Mouse (Mus musculus) intestine, embryonic 14.5 days (tissue): ENCODE measurements around the gene Apba1. TPM values are rescaled to one million over a fixed set of nuclear protein-coding genes. Genes with fewer than 3 reads are reported as not detected.

Source experiments
- ATAC-seq: fragments of 200-750 bp; cut with Nextera tagmentation; replicated peaks from 2 replicates; pipeline ENCODE4 v1.8.0; 2017; ENCODE audit warnings: low read depth, moderate number of reproducible peaks, moderate TSS enrichment, moderate library complexity; ENCODE audit not compliant: low FRiP score, low TSS enrichment
- DNase-seq: peaks from one replicate; pipeline ENCODE4 v3.0.0-alpha.2; 2018; ENCODE audit warnings: low spot score
- H3K27ac ChIP-seq: fragments of 300-500 bp; sonication (generic); 2 replicates; pipeline ENCODE4 v1.5.1; 2014; ENCODE audit warnings: low read depth, mild to moderate bottlenecking, control low read depth
- H3K27me3 ChIP-seq: fragments of 300-500 bp; sonication (generic); replicated peaks from 2 replicates; pipeline ENCODE4 v1.6.1; 2014; ENCODE audit warnings: low read length, control low read depth; ENCODE audit not compliant: control insufficient read depth, insufficient read depth
- H3K36me3 ChIP-seq: fragments of 300-500 bp; sonication (generic); 2 replicates; pipeline ENCODE4 v1.6.1; 2014; ENCODE audit warnings: low read length, control low read depth; ENCODE audit not compliant: control insufficient read depth, insufficient read depth
- H3K4me1 ChIP-seq: fragments of 300-500 bp; sonication (generic); replicated peaks from 2 replicates; pipeline ENCODE4 v1.6.1; 2014; ENCODE audit warnings: low read length, control low read depth, mixed read lengths; ENCODE audit not compliant: control insufficient read depth, insufficient read depth
- H3K4me2 ChIP-seq: fragments of 300-500 bp; sonication (generic); 2 replicates; pipeline ENCODE4 v1.6.1; 2014; ENCODE audit warnings: low read length
- H3K4me3 ChIP-seq: fragments of 300-500 bp; sonication (generic); 2 replicates; pipeline ENCODE4 v1.5.1; 2014; ENCODE audit warnings: low read depth, low read length, control low read depth, mixed read lengths
- H3K9ac ChIP-seq: fragments of 300-500 bp; sonication (generic); 2 replicates; pipeline ENCODE4 v1.6.1; 2014; ENCODE audit warnings: mild to moderate bottlenecking, low read length
- H3K9me3 ChIP-seq: fragments of 300-500 bp; sonication (generic); 2 replicates; pipeline ENCODE4 v1.6.1; 2016; ENCODE audit warnings: low read length, control low read depth; ENCODE audit not compliant: control insufficient read depth
- WGBS: fragments of 180-500 bp; shearing (Covaris S2); extraction: QIAGEN DNeasy Blood & Tissue Kit; methylation state at CpG from one replicate; pipeline ENCODE4 v1.1.7; 2014; 5-methylcytosine and 5-hydroxymethylcytosine counted together
- polyA plus RNA-seq: library from polyadenylated mRNA; unstranded; fragments of >200 nt; fragmentation: Nextera tagmentation; extraction: Ambion mirVana; gene quantifications from 2 replicates; pipeline ENCODE4 v1.2.1, GENCODE M21; 2014

The Apba1 gene
- polyA plus RNA-seq, 1 experiment from 2014 or later = 0.77 TPM

DNA sequence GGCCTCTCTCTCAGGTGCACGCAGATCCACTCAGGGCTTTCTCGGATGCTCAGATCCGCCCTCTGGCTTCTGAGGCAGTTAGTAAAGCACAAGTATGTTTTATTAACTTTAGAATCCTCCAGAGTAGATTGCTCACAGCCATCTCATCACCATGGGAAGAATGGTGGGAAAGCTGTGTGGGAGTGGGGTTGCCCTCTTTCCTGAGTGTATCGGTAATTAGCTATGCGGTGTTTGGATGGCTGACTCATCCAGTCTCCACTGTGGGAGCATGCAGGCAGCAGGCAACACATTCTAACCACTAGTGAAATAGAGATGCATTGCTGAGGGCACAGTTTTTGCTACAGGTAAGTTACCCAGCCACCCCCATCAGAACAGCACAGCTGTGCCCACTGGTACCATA, 172.1 kb downstream of the Apba1 start:
- H3K9me3 ChIP-seq = no peaks in the 10 kb centered on the region
- no peak overlapping the region for H3K9ac ChIP-seq
- DNase-seq = no peak
- ATAC-seq = no peak
- WGBS = 91% methylated on average over 5 of the region's 5 CpGs
- no peaks in the 10 kb centered on the region for H3K4me1 ChIP-seq
- no peaks in the 10 kb centered on the region for H3K27me3 ChIP-seq
- H3K4me3 ChIP-seq = no peak overlapping the region
- no peak overlapping the region for H3K4me2 ChIP-seq
- no peaks in the 10 kb centered on the region for H3K36me3 ChIP-seq
- H3K27ac ChIP-seq = no peak overlapping the region

DNA sequence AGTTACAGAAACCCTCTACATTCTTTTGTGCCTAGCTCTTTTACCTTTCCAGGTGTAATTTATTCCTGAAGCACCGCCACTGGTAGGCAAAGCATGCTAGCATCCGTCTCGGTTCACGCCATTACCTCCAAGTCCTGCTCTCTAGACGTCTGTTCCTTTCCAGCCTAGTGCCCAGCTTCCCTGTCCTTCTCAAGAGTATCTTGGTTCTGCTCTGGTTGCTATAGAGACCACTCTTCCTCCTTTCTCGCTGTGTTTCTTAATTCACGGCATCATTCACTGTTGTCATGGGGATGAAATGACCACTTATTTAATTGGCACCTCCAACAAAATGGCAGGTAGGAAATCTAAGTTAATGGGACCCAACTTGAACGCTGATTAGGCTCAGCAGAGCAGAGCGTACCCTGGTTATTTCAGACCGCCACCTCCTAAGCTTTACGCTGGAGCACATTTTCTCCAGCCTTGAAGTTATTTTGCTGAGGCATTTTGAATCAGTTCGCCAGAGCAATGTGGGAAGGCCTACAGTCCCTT, 182.8 kb downstream of the Apba1 start:
- Histone ChIP-seq H3K27me3 (no peaks in the 10 kb centered on the region), H3K4me2 (no peak overlapping the region), H3K9me3 (no peaks in the 10 kb centered on the region), H3K36me3 (no peaks in the 10 kb centered on the region), H3K4me1 (no peaks in the 10 kb centered on the region), H3K9ac (no peak overlapping the region), H3K27ac (no peak overlapping the region), H3K4me3 (no peak overlapping the region)
- 86% methylated on average over 12 of the region's 12 CpGs for WGBS
- DNase-seq = no peak
- ATAC-seq = no peak

DNA sequence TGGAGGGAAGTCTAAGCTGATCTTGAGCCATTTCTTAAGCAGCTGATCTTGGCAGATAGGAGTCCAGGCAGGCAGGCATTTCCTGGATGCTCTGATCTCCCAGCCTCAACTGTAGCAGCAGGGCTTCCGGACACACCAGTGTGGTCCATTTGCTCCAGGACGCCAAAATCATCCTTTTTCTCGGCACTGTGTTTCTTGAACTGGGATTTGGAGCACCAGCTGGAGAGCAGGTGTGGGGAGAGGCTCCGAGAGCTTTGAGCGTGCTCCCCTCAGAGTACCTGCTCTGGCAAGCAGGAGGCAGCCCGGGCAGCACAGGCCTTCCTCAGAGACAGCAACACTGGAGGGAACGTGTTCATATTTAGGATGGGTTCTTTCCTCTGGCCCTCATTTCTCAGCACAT, 184.2 kb downstream of the Apba1 start:
- DNase-seq (no peak), ATAC-seq (no peak)
- no peaks in the 10 kb centered on the region for H3K27me3 ChIP-seq
- no peak overlapping the region for H3K4me2 ChIP-seq
- H3K9ac ChIP-seq = no peak overlapping the region
- H3K4me3 ChIP-seq = no peak overlapping the region
- no peaks in the 10 kb centered on the region for H3K9me3 ChIP-seq
- no peak overlapping the region for H3K27ac ChIP-seq
- H3K4me1 ChIP-seq = no peaks in the 10 kb centered on the region
- WGBS = 88% methylated on average over 7 of the region's 7 CpGs
- H3K36me3 ChIP-seq = no peaks in the 10 kb centered on the region

DNA sequence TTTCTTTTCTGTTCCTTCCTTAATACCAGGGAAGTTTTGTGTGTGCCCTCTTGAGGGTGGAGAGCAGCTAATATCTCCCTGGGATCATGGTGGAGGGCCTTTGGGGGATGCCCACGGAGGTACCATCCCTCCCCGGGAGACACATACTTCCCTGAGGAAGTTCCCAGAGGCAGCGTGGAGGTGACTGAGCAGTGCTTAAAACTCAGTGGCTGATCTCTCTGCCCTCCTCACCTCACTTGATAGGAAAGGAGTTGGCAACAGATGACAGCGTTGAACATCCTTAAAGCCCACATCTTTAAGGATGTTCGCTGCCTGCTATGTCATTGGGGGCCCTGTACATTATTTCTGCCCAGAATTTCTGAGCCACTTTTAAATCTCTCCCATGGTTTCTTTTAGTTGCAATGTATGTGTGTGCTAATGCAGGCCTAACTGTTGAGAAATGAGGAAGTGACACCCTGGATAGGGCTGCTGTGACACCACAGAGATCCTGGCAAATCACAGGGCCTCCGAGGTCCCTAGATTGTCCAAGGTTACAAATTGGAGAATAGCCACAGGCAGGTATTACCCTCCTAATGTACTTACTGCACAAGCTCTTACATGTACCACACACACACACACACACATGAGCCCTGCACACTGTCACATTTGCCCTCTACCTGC, 187.5 kb downstream of the Apba1 start:
- ATAC-seq = no peak
- H3K36me3 ChIP-seq = no peaks in the 10 kb centered on the region

DNA sequence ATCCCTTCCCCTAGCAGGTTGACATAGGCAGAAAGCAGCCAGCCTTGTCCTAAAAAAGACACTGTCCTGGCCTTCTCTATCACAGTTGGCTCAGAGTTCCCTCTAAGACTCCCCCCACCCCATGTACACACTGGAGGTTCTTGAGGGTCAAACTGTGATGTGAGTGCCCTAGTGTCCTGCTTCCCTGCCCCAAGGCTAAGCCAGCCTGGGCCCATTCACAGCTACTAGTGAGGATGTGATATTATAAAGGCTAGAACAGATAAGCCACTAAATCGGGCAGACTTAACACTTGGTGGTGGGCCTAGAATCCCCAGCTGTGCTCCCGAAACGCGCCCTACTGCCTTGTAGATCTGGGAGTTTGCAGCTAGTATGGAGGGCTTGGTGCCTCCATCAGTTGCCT, 188.1 kb downstream of the Apba1 start:
- Histone ChIP-seq H3K4me1 (no peaks in the 10 kb centered on the region), H3K4me3 (no peak overlapping the region), H3K9ac (no peak overlapping the region), H3K27me3 (no peaks in the 10 kb centered on the region), H3K4me2 (no peak overlapping the region), H3K27ac (no peak overlapping the region), H3K9me3 (no peaks in the 10 kb centered on the region), H3K36me3 (no peaks in the 10 kb centered on the region)
- ATAC-seq = no peak
- no peak for DNase-seq
- WGBS = 81% methylated on average over 4 of the region's 4 CpGs

More for the DNA sequence above, 187.5 kb downstream of the Apba1 start:
- Histone ChIP-seq H3K27ac (no peak overlapping the region), H3K27me3 (no peaks in the 10 kb centered on the region), H3K4me3 (no peak overlapping the region), H3K9ac (no peak overlapping the region), H3K4me1 (no peaks in the 10 kb centered on the region), H3K4me2 (no peak overlapping the region), H3K9me3 (no peaks in the 10 kb centered on the region)
- 82% methylated on average over 6 of the region's 6 CpGs for WGBS
- no peak for DNase-seq

DNA sequence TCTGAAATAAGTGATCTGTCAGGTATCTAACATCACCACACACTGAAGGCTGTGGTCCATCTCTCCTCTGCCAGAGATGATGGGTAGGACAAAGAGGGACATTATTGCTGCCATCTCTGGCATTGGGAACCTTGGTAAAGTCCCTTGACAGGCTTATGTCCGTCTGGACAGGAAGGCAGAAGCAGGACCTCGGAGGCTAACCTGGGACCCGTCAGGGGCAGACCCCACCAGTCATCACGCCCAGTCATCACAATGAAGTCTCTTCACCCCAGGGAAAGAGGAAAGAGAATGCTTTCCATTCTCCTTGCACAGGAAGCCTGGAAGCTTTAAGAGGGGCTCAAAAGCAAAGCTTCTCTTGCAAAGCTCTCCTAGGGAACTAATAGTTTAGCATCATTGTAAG, 189.2 kb downstream of the Apba1 start:
- Histone ChIP-seq H3K27ac (no peak overlapping the region), H3K4me3 (no peak overlapping the region), H3K4me2 (no peak overlapping the region), H3K4me1 (no peaks in the 10 kb centered on the region), H3K27me3 (no peaks in the 10 kb centered on the region), H3K9me3 (no peaks in the 10 kb centered on the region), H3K9ac (no peak overlapping the region), H3K36me3 (no peaks in the 10 kb centered on the region)
- ATAC-seq (no peak), DNase-seq (no peak)
- WGBS = 71% methylated on average over 4 of the region's 4 CpGs

DNA sequence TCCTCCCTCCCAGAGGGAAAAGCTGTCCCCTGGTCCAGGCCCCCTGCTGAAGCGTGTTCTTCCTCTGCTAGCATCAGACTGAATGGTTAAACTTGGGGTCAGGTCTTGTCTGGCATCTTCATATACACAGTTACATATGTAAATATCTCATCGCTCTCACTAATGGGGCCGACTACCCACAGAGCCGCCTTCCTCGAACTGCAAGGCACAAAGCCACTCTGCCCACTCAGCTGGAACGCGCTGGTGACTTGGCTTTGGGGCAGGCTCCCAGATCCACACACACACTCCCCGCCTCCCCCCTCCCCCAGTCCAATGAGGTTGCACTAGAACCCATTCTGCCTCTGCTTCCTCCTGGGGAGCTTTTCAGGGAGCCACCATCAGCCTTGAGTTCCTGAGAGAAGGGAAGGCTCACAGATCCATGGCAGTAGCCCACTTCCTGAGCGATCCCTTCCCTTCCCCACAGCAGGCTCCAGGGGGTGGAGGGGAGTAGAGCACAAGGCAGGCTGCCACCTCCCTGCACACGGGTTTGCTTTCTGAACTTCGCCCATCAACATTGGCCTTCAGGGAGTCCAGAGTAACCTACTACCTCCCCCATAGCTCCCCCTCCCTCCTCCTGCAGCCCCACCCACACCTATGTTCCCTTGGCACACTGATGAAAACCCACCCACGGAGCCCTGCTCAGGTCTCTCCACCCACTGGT, 189.8 kb downstream of the Apba1 start:
- no peak for DNase-seq
- no peaks in the 10 kb centered on the region for H3K27me3 ChIP-seq
- WGBS = 34% methylated on average over 12 of the region's 12 CpGs

DNA sequence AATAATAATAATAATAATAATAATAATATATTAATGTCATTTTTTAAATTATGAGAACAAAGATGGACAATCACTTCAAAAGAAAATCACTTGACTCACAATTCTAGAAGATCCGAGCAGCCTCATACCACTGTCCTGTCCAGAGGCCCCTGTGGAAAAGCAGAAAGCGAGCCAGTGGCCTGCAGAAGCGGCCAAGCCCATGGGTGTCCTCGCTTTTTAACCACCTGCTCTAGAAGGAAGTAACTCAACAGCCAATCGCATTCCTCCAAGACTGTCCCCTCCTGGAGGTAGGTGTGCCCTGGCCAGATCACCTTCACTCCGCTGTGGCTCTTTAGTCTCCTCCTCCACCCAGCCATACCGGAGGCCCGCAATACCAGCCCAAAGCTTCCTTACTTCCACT, 196.8 kb downstream of the Apba1 start:
- H3K4me1 ChIP-seq = no peaks in the 10 kb centered on the region
- H3K4me3 ChIP-seq = no peak overlapping the region
- H3K4me2 ChIP-seq = no peak overlapping the region
- H3K36me3 ChIP-seq = no peaks in the 10 kb centered on the region
- H3K27ac ChIP-seq = no peak overlapping the region
- no peak for DNase-seq
- no peaks in the 10 kb centered on the region for H3K27me3 ChIP-seq
- H3K9ac ChIP-seq = no peak overlapping the region
- H3K9me3 ChIP-seq = no peaks in the 10 kb centered on the region
- 91% methylated on average over 8 of the region's 8 CpGs for WGBS
- no peak for ATAC-seq

More for the DNA sequence above, 189.8 kb downstream of the Apba1 start:
- no peak overlapping the region for H3K27ac ChIP-seq
- no peak overlapping the region for H3K4me3 ChIP-seq
- H3K36me3 ChIP-seq = no peaks in the 10 kb centered on the region
- no peaks in the 10 kb centered on the region for H3K4me1 ChIP-seq
- no peaks in the 10 kb centered on the region for H3K9me3 ChIP-seq
- no peak overlapping the region for H3K4me2 ChIP-seq
- no peak overlapping the region for H3K9ac ChIP-seq
- ATAC-seq = no peak
